Mouse (Mus musculus): ENCODE results near the gene Top3a. TPM values are rescaled to one million over a fixed set of nuclear protein-coding genes. Genes with fewer than 3 reads are reported as not detected.
A peak's percentile ranks its signal among the peaks of the same experiment; 100 is the strongest.

Top3a gene
- total RNA-seq, 2 experiments from 2014 or later, result 5.0 to 6.1 TPM

DNA sequence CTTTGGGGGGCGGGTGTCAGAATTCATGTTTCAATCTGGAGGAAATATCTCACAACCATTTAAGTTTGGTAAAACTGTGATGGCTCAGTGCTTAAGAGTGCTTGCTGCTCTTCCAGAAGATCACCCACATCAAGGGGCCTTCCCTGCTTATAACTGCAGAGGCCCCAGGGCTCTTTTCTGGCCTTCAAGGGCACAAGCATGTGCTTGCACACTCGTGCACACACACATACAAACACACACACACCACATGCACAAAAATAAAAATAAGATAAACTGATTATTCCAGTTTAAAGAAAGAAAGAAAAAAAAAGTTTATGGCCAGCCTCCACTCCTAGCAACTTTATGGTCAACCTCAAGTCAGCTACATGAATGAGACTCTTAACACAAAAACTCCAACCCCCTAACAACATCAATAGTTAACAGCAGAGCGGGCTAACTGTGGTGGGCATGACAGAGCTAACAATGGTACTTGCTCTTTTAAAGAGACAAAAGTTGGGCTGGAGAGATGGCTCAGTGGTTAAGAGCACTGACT, 2.9 kb downstream of the Top3a start:
- H3K27ac ChIP-seq, result no peak overlapping the region
- no peak for DNase-seq (ENCODE audit: extremely low spot score in 1 of 2, low spot score in 2 of 2)
- H3K4me3 ChIP-seq, result no peak overlapping the region
- TF ChIP-seq CTCF (IDR thresholded peaks at IDR 0.05), result no peak
- intact Hi-C loops (cut with DNase I), result no loop called here

DNA sequence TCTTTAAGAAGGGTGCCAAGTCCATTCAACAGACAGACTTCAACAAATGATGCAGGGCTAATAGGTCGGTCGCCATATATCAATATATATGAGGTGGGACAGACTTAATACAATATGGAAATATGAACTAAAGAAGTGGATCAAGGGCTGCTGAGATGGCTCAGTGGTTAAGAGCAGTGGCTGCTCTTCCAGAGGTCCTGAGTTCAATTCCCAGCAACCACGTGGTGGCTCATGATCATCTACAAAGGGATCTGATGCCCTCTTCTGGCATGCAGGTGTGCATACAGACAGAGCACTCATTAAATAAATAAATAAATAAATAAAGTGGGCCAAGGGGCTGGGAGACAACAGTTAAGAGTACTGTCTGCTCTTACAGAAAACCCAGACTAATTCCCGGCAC, 5.0 kb downstream of the Top3a start:
- no peak; the same call in 1 of the 2 replicates for TF ChIP-seq CTCF (IDR thresholded peaks at IDR 0.05)
- Histone ChIP-seq H3K4me3 (no peak overlapping the region), H3K27ac (no peak overlapping the region)
- no peak for DNase-seq (ENCODE audit: extremely low spot score in 1 of 2, low spot score in 2 of 2)
- intact Hi-C loops (cut with DNase I), result no loop called here

DNA sequence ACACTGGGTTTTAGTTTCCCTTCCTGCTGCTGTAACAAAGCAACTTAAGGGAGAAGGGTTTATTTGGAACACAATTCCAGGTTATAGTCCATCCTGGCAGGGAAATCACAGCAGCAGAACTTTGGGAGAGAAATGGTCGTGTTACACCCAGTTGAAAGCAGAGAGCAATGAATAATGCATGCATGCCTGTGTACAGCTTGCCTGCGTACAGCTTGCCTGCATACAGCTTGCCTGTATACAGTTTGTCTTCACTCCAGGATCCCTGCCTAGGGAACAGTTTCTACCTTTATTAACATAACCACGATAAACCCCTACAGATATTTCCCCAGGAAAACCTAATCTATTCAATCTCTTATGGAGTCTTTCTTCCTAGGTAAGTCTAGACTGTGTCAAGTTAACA, 6.4 kb downstream of the Top3a start:
- no peak overlapping the region for H3K4me3 ChIP-seq
- DNase-seq (ENCODE audit: extremely low spot score in 1 of 2, low spot score in 2 of 2), result no peak
- TF ChIP-seq CTCF (IDR thresholded peaks at IDR 0.05), result no peak
- intact Hi-C loops (cut with DNase I), result no loop called here
- H3K27ac ChIP-seq, result no peak overlapping the region

DNA sequence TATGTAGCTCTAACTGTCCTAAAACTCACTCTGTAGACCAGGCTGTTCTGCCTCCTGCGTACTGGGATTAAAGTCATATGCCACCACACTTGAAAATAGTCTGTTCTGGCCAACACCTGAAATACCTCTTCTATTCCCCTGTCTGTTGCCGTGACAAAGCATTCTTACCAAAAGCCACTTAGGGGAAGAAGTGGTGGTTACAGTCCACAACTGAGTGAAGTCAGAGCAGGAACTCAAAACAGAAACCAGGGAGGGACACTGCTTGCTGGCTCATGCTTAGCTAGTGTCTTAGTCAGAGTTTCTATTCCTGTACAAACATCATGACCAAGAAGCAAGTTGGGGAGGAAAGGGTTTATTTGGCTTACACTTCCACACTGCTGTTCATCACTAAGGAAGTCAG, 7.8 kb downstream of the Top3a start:
- Histone ChIP-seq H3K4me3 (no peak overlapping the region), H3K27ac (no peak overlapping the region)
- no peak for DNase-seq (ENCODE audit: extremely low spot score in 1 of 2, low spot score in 2 of 2)
- TF ChIP-seq CTCF (IDR thresholded peaks at IDR 0.05), result no peak
- intact Hi-C loops (cut with DNase I), result no loop called here

DNA sequence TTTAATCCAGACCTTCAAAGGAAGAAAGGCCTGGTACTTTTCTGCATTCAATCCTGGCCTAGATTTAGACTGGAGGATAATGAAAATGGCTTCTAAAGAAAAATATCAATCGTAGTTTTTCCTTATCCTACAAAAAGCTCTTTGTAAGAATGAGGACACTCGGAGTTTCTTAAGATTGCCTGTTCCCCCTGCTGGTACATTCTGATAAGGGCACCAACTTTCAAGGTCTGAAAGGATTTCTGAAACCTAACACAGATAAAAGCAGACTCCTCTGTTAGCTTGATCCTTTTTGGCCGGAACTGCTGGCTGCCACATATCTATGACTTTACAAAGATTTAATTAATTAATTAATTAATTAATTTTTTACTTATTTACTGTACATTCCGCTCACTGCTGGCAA, 10.2 kb downstream of the Top3a start:
- no peak for DNase-seq (ENCODE audit: extremely low spot score in 1 of 2, low spot score in 2 of 2)
- peak; percentile 30 for TF ChIP-seq CTCF (IDR thresholded peaks at IDR 0.05)
- intact Hi-C loops (cut with DNase I), result no loop called here
- Histone ChIP-seq H3K27ac (no peak overlapping the region), H3K4me3 (no peak overlapping the region)

DNA sequence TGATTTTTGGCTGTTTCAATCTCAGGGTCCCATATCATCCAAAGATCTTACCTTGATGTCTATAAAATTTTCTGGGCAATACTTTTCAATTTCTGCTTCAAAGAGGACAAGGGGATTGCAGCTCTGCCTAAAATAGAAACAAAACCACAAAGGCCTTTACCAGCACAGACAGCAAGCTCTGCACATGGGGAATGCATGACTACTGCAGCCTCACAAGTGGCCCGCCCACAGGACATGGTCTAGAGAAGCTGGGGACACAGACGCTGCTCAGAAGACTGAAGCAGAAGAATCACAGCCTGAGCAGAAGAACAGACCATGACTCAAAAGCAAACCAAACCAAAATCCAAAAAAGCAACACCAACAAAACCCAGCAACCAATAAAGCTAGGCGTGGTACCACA, 15.5 kb downstream of the Top3a start:
- intact Hi-C loops (cut with DNase I), result no loop called here

DNA sequence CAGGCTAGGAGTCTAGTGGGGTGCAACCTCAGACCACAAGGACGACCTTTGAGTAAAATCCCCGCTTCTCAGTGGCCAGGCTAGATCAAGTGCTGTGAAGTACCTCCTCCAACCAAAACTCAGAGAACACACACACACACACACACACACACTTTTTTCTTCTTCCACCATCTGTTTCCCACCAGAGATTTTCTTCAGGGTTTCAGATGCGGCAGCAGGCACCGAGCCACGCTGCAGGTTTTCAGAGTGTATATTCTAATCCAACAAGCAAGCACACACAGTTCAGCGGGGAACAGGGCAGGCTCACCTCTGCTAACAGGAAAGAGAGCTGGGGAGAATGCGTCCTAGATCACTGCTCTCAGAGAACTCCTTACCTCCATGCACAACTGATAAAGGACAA, 21.6 kb downstream of the Top3a start:
- intact Hi-C loops (cut with DNase I), result no loop called here
- H3K4me3 ChIP-seq, result no peak overlapping the region
- TF ChIP-seq CTCF (IDR thresholded peaks at IDR 0.05), result no peak
- no peak for DNase-seq (ENCODE audit: extremely low spot score in 1 of 2, low spot score in 2 of 2)
- H3K27ac ChIP-seq, result no peak overlapping the region

More for the DNA sequence above, 15.5 kb downstream of the Top3a start:
- no peak overlapping the region for H3K27ac ChIP-seq
- TF ChIP-seq CTCF (IDR thresholded peaks at IDR 0.05), result no peak
- no peak overlapping the region for H3K4me3 ChIP-seq
- no peak for DNase-seq (ENCODE audit: extremely low spot score in 1 of 2, low spot score in 2 of 2)

DNA sequence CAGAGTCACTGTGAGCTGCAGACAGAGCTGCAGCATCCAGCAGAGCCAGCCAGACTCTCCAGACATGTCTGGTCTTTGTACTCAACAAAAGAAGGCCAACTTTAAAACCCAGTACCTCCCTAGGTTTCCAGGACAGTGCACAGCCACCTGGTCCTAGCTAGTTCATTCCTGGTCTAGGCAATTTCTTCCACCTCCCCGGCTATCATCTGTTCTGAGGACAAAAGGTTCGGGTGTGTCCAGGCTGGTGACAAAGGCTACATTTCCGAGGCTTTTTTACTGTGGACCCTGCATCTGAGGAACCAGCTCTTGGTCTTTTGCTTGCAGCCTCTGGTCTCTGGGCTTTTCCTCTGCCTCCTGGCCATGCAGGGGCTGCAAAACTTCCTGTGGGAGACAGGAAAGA, 36.8 kb downstream of the Top3a start:
- no peak for TF ChIP-seq CTCF (IDR thresholded peaks at IDR 0.05)
- no peak overlapping the region for H3K27ac ChIP-seq
- no peak for DNase-seq (ENCODE audit: extremely low spot score in 1 of 2, low spot score in 2 of 2)
- H3K4me3 ChIP-seq, result no peak overlapping the region
- intact Hi-C loops (cut with DNase I), result no loop called here

DNA sequence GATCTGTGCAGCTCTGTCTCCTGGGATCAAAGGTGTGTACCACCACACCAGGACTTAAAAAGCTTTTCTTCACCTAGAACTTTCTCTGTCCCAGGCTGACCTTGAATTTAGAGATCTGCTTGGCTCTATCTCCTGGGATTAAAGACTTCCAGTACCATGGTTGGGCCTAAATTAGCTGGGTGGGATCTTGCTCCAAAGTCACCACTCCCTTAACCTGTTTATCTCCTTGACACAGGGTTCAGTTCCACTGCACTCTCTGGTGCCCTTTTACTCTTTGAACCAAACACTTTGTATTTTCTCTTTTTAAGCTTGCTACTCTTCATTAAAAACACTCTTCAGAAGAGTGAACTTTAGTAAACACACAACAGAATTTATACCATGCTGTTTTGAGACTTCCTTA, 39.7 kb downstream of the Top3a start:
- TF ChIP-seq CTCF (IDR thresholded peaks at IDR 0.05), result no peak
- no peak for DNase-seq (ENCODE audit: extremely low spot score in 1 of 2, low spot score in 2 of 2)
- no peak overlapping the region for H3K27ac ChIP-seq
- intact Hi-C loops (cut with DNase I), result no loop called here
- no peak overlapping the region for H3K4me3 ChIP-seq

DNA sequence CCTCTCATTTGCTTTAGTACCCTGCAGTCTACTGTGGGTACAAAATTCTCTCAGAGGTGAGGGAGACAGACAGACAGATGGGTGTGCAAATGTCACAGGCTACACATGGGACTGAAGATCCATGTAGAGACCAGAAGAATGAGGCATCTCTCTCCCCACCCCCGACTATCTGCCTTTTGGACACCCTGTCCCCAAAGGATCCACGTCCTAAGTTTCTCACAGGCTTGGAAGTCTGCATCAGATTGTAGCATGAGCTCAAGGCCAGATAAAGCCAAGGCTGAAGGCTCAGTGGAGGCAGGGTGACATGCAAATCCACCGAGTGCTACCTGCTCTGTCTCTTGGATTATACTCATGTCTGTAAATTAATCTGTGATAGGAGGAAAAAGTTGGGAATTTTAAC, 40.7 kb downstream of the Top3a start:
- TF ChIP-seq CTCF (IDR thresholded peaks at IDR 0.05), result no peak
- H3K27ac ChIP-seq, result no peak overlapping the region
- no peak for DNase-seq (ENCODE audit: extremely low spot score in 1 of 2, low spot score in 2 of 2)
- no peak overlapping the region for H3K4me3 ChIP-seq
- intact Hi-C loops (cut with DNase I), result no loop called here

DNA sequence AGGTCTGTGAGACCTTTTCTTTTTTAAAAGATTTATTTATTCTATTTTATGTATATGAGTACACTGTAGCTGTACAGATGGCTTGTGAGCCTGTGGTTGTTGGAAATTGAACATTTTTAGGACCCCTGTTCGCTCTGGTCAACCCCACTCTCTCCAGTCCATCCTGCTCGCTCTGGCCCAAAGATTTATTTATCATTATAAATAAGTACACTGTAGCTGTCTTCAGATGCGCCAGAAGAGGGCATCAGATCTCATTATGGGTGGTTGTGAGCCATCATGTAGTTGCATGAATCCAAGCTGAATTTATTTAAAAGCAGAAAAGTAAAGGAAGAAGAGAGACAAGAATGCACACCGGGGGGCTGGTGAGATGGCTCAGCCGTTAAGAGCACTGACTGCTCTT, 42.0 kb downstream of the Top3a start:
- DNase-seq (ENCODE audit: extremely low spot score in 1 of 2, low spot score in 2 of 2), result no peak
- intact Hi-C loops (cut with DNase I), result no loop called here
- peak; percentile 23 for TF ChIP-seq CTCF (IDR thresholded peaks at IDR 0.05)
- no peak overlapping the region for H3K4me3 ChIP-seq
- no peak overlapping the region for H3K27ac ChIP-seq

DNA sequence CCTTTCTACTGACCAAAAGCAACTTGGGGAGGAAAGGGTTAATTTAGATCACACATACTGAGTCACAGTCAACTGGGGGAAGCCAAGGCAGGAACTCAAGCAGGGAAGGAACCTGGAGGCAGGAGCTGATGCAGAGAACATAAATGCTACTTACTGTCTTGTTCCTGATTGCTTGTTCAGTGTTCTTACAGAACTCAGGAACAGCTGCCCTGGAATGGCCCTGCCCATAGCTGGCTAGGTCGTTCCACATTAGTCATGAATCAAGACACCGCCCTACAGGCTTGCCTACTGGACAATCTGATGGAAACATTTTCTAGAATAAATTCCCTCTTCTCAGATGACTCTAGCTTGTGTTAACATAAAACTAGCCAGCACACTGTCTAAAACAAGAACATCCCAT, 43.0 kb downstream of the Top3a start:
- DNase-seq (ENCODE audit: extremely low spot score in 1 of 2, low spot score in 2 of 2), result no peak
- Histone ChIP-seq H3K4me3 (no peak overlapping the region), H3K27ac (no peak overlapping the region)
- intact Hi-C loops (cut with DNase I), result no loop called here
- no peak for TF ChIP-seq CTCF (IDR thresholded peaks at IDR 0.05)

DNA sequence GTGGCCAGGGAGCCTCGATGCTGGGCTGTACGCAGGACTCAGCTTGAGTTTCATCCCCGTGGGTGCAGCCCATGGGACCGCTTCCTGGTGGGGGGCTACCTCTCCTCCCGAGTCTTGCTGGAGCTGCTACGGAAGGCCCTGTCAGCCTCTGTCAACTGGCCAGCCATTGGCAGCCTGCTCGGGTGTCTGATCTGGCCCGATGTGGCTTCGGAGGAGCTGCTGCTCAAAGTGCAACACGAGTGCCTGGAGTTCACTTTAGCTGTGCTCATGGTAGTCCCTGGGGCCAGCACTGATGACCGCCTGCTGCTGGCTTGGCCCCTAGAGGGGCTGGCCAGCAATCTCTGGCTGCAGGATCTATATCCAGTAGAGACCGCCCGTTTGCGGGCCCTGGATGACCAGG, 45.9 kb downstream of the Top3a start:
- Histone ChIP-seq H3K27ac (no peak overlapping the region), H3K4me3 (no peak overlapping the region)
- no peak for DNase-seq (ENCODE audit: extremely low spot score in 1 of 2, low spot score in 2 of 2)
- intact Hi-C loops (cut with DNase I), result no loop called here
- no peak for TF ChIP-seq CTCF (IDR thresholded peaks at IDR 0.05)

DNA sequence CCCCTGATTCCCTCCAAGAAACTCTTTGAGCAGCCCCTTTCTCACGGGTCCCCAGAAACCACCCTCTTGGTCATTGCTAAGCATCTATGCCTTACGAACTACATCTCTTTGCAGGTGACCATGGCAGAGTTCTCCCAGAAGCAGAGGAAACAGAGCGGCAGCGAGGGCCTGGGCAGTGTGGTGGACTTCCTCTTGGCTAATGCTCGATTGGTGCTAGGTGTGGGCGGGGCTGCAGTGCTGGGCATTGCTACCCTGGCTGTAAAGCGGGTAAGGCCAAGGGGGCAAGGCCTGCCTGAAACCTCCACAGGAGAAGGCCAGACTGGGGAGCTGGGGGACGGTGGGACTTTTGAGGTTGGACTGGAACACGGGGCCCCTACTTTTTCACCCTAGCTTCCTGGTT, 47.0 kb downstream of the Top3a start:
- intact Hi-C loops (cut with DNase I), result no loop called here
- TF ChIP-seq CTCF (IDR thresholded peaks at IDR 0.05), result no peak
- Histone ChIP-seq H3K4me3 (no peak overlapping the region), H3K27ac (no peak overlapping the region)
- peak in 1 of 2 experiments; percentile 9 for DNase-seq (ENCODE audit: extremely low spot score in 1 of 2, low spot score in 2 of 2)
